Mouse (Mus musculus): Measurements from ENCODE around the gene Snx4. TPM values are rescaled to one million over a fixed set of nuclear protein-coding genes. Genes with fewer than 3 reads are reported as not detected.

Gene Snx4
- polyA plus RNA-seq, 1 experiment from 2014 or later, result 72.9 TPM

- Histone ChIP-seq H3K27ac (replicated peaks) (no peak overlapping the region), H3K4me3 (no peak overlapping the region), H3K27me3 (ENCODE audit: low read depth, poor library complexity, severe bottlenecking) (no peaks in the 10 kb centered on the region), H3K36me3 (peaks cover 41% of the 10 kb centered on the region), H3K9me3 (replicated peaks) (no peaks in the 10 kb centered on the region), H3K4me1 (peaks cover 6% of the 10 kb centered on the region)
- no peak for DNase-seq (ENCODE audit: low spot score)
- WGBS, result 88% methylated on average over 5 of the region's 5 CpGs
Measured at GRCm38 (mm10) chr16:33246526-33246925, 4.7 kb upstream of the Snx4 start.

DNA sequence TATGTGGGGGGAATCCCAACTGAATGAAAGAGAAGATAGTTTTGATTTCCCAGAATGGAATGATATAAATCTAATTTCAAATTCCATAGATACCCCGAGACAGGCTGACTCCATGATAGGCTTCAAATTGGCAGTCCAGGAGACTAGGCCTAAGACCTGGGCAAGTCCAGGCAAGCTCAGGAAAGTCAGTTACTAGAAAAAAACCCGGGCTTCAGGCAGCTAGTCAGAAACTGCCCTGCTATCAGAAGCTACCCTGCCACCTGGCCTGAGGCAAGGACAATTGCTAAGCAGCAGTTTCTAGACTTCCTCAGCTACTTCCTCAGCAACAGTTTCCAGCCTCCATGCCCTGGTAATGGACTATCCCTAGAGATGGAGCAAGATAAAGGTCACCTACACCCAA lies 4.2 kb upstream of the Snx4 start:
- DNase-seq (ENCODE audit: low spot score), result no peak
- Histone ChIP-seq H3K27ac (replicated peaks) (no peak overlapping the region), H3K4me1 (peaks cover 8% of the 10 kb centered on the region), H3K36me3 (peaks cover 36% of the 10 kb centered on the region), H3K9me3 (replicated peaks) (no peaks in the 10 kb centered on the region), H3K4me3 (no peak overlapping the region), H3K27me3 (ENCODE audit: low read depth, poor library complexity, severe bottlenecking) (no peaks in the 10 kb centered on the region)
- WGBS, result 77% methylated on average over 2 of the region's 2 CpGs

- Histone ChIP-seq H3K4me1 (peaks cover 16% of the 10 kb centered on the region), H3K27me3 (ENCODE audit: low read depth, poor library complexity, severe bottlenecking) (no peaks in the 10 kb centered on the region), H3K27ac (replicated peaks) (peak overlapping the region; percentile 94), H3K4me3 (peak overlapping the region; percentile 99), H3K9me3 (replicated peaks) (no peaks in the 10 kb centered on the region), H3K36me3 (peaks cover 8% of the 10 kb centered on the region)
- WGBS, result 25% methylated on average over 9 of the region's 9 CpGs
- no peak for DNase-seq (ENCODE audit: low spot score)
Measured at GRCm38 (mm10) chr16:33250651-33251120, 556 bp upstream of the Snx4 start.

- H3K27me3 ChIP-seq (ENCODE audit: low read depth, poor library complexity, severe bottlenecking), result no peaks in the 10 kb centered on the region
- no peak overlapping the region for H3K4me3 ChIP-seq
- no peak overlapping the region for H3K27ac ChIP-seq (replicated peaks)
- H3K9me3 ChIP-seq (replicated peaks), result no peaks in the 10 kb centered on the region
- DNase-seq (ENCODE audit: low spot score), result no peak
- peaks cover 6% of the 10 kb centered on the region for H3K36me3 ChIP-seq
- peaks cover 13% of the 10 kb centered on the region for H3K4me1 ChIP-seq
- 84% methylated on average over 7 of the region's 7 CpGs for WGBS
Measured at GRCm38 (mm10) chr16:33255601-33256000, 4.4 kb downstream of the Snx4 start.

DNA sequence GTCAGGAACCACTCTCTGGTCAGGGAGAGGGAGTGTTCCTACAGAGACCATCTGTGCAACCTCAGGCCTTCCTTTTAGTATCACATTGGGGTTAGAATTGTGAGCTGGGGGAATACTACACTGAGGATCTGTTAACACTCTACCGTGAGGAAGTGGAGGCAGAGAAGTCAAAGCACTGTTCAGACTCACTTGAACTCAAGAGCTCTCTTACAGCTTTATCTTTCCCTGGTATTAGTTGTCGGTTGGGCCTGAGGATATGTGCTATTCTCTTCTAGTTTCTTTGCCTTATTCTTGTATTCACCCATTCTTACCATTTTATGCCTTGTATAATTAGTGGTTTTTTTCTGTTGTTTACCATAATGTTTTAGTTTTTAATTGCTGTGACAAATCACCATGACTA lies 7.3 kb downstream of the Snx4 start:
- Histone ChIP-seq H3K27ac (replicated peaks) (no peak overlapping the region), H3K27me3 (ENCODE audit: low read depth, poor library complexity, severe bottlenecking) (no peaks in the 10 kb centered on the region), H3K4me1 (no peaks in the 10 kb centered on the region), H3K4me3 (no peak overlapping the region), H3K9me3 (replicated peaks) (no peaks in the 10 kb centered on the region), H3K36me3 (peaks cover 3% of the 10 kb centered on the region; the same call in 1 of the 2 replicates)
- no peak for DNase-seq (ENCODE audit: low spot score)
- WGBS, result 93% methylated on average over 2 of the region's 2 CpGs

GRCm38 (mm10) chr16:33259824-33260223 lies 8.6 kb downstream of the Snx4 start:
- DNase-seq (ENCODE audit: low spot score), result no peak
- no peaks in the 10 kb centered on the region for H3K4me1 ChIP-seq
- no peak overlapping the region for H3K4me3 ChIP-seq
- peaks cover 15% of the 10 kb centered on the region for H3K36me3 ChIP-seq
- no peaks in the 10 kb centered on the region for H3K9me3 ChIP-seq (replicated peaks)
- no peak overlapping the region for H3K27ac ChIP-seq (replicated peaks)
- H3K27me3 ChIP-seq (ENCODE audit: low read depth, poor library complexity, severe bottlenecking), result no peaks in the 10 kb centered on the region
- WGBS, result 82% methylated on average over 3 of the region's 3 CpGs

- WGBS, result 95% methylated on average over 8 of the region's 8 CpGs
Measured at GRCm38 (mm10) chr16:33260825-33261224, 9.6 kb downstream of the Snx4 start.

DNA sequence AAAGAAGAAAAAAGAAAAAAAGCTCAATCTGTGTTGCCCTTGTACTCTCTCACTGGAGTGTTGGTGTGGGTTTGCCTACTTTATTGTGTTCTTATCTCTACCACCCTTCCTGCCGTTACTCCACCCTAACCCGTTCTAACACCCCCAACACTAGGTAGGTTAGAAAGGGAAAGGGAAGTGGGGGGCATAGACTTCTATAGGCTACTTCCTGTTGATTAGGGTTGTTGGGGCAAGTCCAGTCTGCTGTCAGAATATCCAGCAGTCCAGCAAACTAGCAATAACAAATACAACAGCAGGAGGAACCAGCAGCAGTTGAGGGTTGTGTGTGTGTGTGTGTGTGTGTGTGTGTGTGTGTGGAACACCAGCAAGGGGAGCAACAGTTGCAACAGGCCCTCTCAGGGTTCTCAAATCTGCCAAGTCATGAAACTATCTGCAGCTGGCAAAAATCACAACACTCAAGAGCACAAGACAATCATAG lies 10.4 kb downstream of the Snx4 start:
- H3K27me3 ChIP-seq (ENCODE audit: low read depth, poor library complexity, severe bottlenecking), result no peaks in the 10 kb centered on the region
- 86% methylated on average over 2 of the region's 2 CpGs for WGBS
- no peak overlapping the region for H3K4me3 ChIP-seq
- DNase-seq (ENCODE audit: low spot score), result no peak
- H3K36me3 ChIP-seq, result peaks cover 33% of the 10 kb centered on the region
- no peaks in the 10 kb centered on the region for H3K4me1 ChIP-seq
- no peaks in the 10 kb centered on the region for H3K9me3 ChIP-seq (replicated peaks)
- H3K27ac ChIP-seq (replicated peaks), result no peak overlapping the region

More at GRCm38 (mm10) chr16:33260825-33261224, 9.6 kb downstream of the Snx4 start:
- H3K9me3 ChIP-seq (replicated peaks), result no peaks in the 10 kb centered on the region
- no peaks in the 10 kb centered on the region for H3K27me3 ChIP-seq (ENCODE audit: low read depth, poor library complexity, severe bottlenecking)
- no peak overlapping the region for H3K4me3 ChIP-seq
- peaks cover 25% of the 10 kb centered on the region for H3K36me3 ChIP-seq
- DNase-seq (ENCODE audit: low spot score), result no peak
- H3K4me1 ChIP-seq, result no peaks in the 10 kb centered on the region
- H3K27ac ChIP-seq (replicated peaks), result no peak overlapping the region

DNA sequence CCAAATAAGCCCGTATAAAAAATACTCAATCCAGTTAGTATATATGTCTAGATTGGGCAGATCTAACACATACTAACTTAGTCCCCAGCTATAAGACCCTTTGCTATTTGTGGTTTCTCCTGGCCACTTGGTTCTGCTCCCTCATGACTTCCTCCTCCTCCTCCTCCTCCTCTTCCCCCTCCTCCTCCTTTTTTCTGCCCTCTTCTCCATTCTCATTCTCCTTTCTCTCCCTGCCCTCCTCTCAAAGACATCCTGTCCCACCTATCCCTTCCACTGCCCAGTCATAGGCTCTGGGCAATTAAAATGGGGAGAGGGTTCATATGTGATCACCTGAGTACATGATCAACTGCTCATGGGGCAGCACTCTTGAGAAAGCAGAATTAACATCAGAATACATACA lies 10.9 kb downstream of the Snx4 start:
- no peak for DNase-seq (ENCODE audit: low spot score)
- 91% methylated on average over 1 of the region's 1 CpGs for WGBS
- peaks cover 38% of the 10 kb centered on the region for H3K36me3 ChIP-seq

GRCm38 (mm10) chr16:33267616-33268253 lies 16.5 kb downstream of the Snx4 start:
- H3K4me3 ChIP-seq, result no peak overlapping the region
- WGBS, result 93% methylated on average over 9 of the region's 9 CpGs
- no peak overlapping the region for H3K27ac ChIP-seq (replicated peaks)
- no peaks in the 10 kb centered on the region for H3K4me1 ChIP-seq
- no peaks in the 10 kb centered on the region for H3K9me3 ChIP-seq (replicated peaks)
- H3K27me3 ChIP-seq (ENCODE audit: low read depth, poor library complexity, severe bottlenecking), result no peaks in the 10 kb centered on the region
- H3K36me3 ChIP-seq, result peaks cover 86% of the 10 kb centered on the region
- no peak for DNase-seq (ENCODE audit: low spot score)

More for the DNA sequence above, 10.9 kb downstream of the Snx4 start:
- H3K9me3 ChIP-seq (replicated peaks), result no peaks in the 10 kb centered on the region
- no peak overlapping the region for H3K4me3 ChIP-seq
- no peaks in the 10 kb centered on the region for H3K4me1 ChIP-seq
- H3K27me3 ChIP-seq (ENCODE audit: low read depth, poor library complexity, severe bottlenecking), result no peaks in the 10 kb centered on the region
- H3K27ac ChIP-seq (replicated peaks), result no peak overlapping the region

DNA sequence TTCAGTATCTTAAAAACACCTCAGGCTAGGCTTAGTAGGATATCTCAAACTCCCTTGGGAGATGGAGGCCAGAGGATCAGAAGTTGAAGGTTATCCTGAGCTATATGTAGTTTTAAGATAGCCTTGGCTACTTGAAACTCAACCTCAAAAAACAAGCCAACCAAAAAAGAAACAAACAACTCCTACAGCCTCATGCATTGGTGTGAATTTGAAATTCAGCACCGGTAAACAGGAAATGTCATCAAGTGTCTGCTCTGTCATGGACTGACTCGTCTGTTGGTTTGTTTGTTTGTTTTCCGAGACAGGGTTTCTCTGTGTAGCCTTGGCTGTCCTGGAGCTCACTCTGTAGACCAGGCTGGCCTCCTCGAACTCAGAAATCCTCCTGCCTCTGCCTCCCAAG lies 20.6 kb downstream of the Snx4 start:
- Histone ChIP-seq H3K4me1 (no peaks in the 10 kb centered on the region), H3K36me3 (peaks cover 78% of the 10 kb centered on the region), H3K4me3 (no peak overlapping the region), H3K27me3 (ENCODE audit: low read depth, poor library complexity, severe bottlenecking) (no peaks in the 10 kb centered on the region), H3K27ac (replicated peaks) (no peak overlapping the region), H3K9me3 (replicated peaks) (no peaks in the 10 kb centered on the region)
- DNase-seq (ENCODE audit: low spot score), result no peak
- WGBS, result 96% methylated on average over 4 of the region's 4 CpGs

DNA sequence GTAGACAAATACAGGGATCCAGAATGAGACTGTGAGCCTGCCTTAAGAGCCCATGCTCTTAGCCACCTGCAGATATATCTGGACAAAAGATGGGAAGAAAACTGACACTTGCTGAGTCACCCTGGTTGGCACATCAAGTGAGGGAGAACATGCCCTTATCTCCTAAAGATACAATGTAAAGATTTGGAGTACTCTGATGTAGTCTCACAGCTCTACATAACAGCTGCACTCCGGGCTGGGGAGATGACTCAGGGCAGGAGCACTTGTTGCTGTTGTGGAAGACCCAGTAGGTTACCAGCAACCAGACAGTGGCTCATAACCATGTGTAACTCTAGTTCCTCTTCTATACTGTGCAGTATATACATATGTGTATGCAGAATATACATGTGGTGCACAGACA lies 31.8 kb downstream of the Snx4 start:
- Histone ChIP-seq H3K4me1 (no peaks in the 10 kb centered on the region), H3K36me3 (peaks cover 88% of the 10 kb centered on the region), H3K27ac (replicated peaks) (no peak overlapping the region), H3K27me3 (ENCODE audit: low read depth, poor library complexity, severe bottlenecking) (no peaks in the 10 kb centered on the region), H3K9me3 (replicated peaks) (no peaks in the 10 kb centered on the region), H3K4me3 (no peak overlapping the region)
- 98% methylated on average over 1 of the region's 1 CpGs for WGBS
- DNase-seq (ENCODE audit: low spot score), result no peak

DNA sequence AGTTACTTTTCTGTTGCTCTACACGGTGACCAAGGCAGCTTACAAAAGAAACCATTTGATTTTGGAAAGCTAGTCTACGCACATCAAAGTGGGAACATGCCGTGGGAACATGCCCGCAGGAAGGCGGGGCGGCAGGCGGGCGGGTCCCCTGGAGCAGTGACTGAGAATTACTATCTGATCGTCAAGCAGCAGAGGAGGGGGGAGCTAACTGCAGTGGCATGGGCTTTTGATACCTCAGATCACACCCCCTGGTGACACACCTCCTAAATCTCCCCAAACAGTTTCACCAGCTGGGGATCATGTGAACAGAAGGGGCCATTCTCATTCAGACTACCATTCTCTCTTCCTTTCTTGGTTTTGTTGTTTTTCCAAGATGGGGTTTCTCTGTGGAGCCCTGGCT lies 37.3 kb downstream of the Snx4 start:
- Histone ChIP-seq H3K27ac (replicated peaks) (no peak overlapping the region), H3K9me3 (replicated peaks) (peaks cover 12% of the 10 kb centered on the region), H3K27me3 (ENCODE audit: low read depth, poor library complexity, severe bottlenecking) (no peaks in the 10 kb centered on the region), H3K36me3 (peaks cover 97% of the 10 kb centered on the region), H3K4me3 (no peak overlapping the region), H3K4me1 (no peaks in the 10 kb centered on the region)
- no peak for DNase-seq (ENCODE audit: low spot score)
- 87% methylated on average over 9 of the region's 9 CpGs for WGBS
